Mouse (Mus musculus) subcutaneous adipose tissue, adult 2 months (tissue): ENCODE measurements around the gene Sod3. TPM values are rescaled to one million over a fixed set of nuclear protein-coding genes. Genes with fewer than 3 reads are reported as not detected.

Source experiments
- polyA plus RNA-seq: library from polyadenylated mRNA; depleted of rRNA; stranded (reverse); fragments of >200 nt; gene quantifications from 2 replicates; pipeline ENCODE4 v1.2.3, GENCODE M21; 2012; ENCODE audit warnings: low replicate concordance; rRNA removed

The Sod3 gene
- 80.7 and 315 TPM in 2 replicates for polyA plus RNA-seq

GRCm38 (mm10) chr5:52363468-52364150, at the start of gene Sod3:
Gene Sod3, plus strand, starts transcription at chr5:52363791.

Other genes starting within 250 kb of the Sod3 start
- 33.6 and 64.3 TPM in 2 replicates for gene Dhx15, start 173.3 kb upstream of the Sod3 start, polyA plus RNA-seq
- gene Ccdc149, start 107.7 kb downstream of the Sod3 start, polyA plus RNA-seq, result 2.3 and 2.7 TPM in 2 replicates
- gene Lgi2, start 202.7 kb downstream of the Sod3 start, polyA plus RNA-seq, result 4.0 and 7.8 TPM in 2 replicates